Mouse (Mus musculus) adrenal gland, postnatal 14 days (tissue): ENCODE measurements around the gene Il3ra. TPM values are rescaled to one million over a fixed set of nuclear protein-coding genes. Genes with fewer than 3 reads are reported as not detected.

Experiments
- DNase-seq: peaks from one replicate; pipeline ENCODE4 v3.0.0; 2021; ENCODE audit warnings: mixed read lengths
- total RNA-seq: library from RNA; stranded (reverse); gene quantifications from 2 replicates; pipeline ENCODE4 v1.2.3, GENCODE M21; 2021

Gene Il3ra
- total RNA-seq, 1 experiment from 2014 or later = 12.0 TPM

DNA sequence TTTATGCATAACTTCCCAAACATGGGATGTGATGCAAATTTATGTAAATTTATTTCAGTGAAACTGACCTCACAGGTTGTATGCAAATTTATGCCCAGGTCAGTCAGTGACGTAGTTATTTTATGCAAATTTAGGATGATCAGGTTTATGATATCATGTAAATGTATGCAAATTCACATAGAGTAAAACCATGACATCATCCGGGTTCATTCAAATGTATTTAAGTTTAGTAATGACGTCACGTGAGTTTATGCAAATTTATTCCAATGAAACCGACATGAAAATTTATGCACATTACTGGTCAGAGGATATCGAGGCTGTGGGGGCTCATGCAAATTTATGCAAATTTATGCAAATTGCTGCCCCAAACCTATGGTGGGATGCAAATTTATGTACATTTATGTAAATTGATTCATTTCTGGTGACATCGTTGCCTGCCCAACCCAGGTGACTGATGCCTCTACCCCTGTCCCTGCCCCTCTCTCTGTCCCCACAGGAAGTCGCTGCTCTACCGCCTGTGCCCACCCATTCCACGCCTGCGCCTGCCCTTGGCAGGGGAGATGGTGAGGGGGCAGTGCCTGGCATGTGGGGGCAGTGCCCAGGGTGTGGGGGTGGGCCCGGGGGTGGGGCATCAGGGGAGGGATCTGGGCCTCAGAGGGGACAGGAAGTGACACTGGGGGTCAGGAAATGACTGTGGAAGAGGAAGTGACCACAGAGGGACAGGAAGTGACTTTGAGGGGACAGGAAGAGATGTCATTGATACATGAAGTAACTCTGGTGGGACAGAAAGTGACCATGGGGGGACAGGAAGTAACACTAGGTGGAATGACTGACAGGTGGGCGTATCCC lies 8.7 kb downstream of the Il3ra start:
- peak; percentile 5 for DNase-seq

DNA sequence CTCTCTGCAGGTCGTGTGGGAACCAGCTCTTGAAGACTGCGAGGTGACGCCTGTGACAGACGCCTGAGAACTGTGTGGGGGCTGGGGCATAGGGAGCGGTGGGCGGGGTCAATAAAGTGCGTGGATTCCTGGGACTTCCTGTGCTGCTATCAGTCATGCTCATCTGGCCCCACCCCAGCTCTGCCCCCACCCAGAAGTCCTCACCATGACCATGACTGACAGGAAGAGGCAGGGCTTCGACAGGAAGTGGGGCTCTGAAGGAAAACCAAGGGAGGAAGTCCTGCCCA lies 9.2 kb downstream of the Il3ra start:
- DNase-seq = no peak

DNA sequence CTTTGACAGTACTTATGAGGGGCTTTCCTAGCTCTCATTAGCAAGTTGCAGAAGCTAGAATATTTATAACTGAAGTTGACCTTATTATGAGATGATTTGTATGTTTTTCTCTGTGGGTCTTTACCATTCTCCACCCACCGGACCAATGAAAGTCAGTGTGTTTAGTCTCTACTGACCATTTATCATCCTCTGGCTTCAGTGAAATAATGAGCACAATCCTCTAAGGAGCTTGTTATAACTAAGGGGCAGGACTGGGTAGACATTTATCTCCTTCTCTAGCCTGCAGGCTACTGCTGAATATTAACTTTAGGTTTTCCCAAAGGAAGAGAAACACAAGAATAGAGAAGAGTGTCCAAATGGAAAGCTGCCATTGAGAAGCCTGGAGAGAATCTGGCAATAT lies 49.5 kb downstream of the Il3ra start:
- DNase-seq = no peak

DNA sequence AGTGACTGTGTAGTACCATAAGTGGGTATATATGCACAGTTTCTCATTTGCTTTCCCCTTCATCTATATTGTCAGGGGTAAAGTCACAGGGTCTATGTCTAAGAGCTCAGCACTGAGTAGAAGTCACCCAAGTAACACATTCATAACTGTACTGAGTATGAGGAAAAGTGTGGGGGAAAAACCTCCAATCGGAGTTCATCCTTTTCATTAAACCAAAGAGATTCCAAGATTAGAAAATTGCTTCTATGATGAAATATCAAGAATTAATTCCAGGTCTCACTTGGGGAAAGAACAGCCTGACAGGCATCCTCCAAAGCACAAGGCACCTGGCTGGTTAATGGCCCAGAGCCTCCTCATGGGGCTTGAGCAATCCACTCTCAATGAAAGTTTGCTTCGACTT lies 54.9 kb downstream of the Il3ra start, which contains the start of gene Olfr721-ps1:
TSS of gene Olfr721-ps1 (plus strand) at position 301 of the 400 bp plus-strand sequence.
- DNase-seq = no peak

Other genes starting within 250 kb of the Il3ra start
- gene Psmd6, start 225.3 kb upstream of the Il3ra start, total RNA-seq = 118 and 119 TPM in 2 replicates
- not detected in 2 replicates for gene Olfr720, start 159.4 kb upstream of the Il3ra start, total RNA-seq
- not detected in 2 replicates for gene Olfr31, start 23.4 kb upstream of the Il3ra start, total RNA-seq
- not detected in 2 replicates for gene Olfr721-ps1, start 55.0 kb downstream of the Il3ra start, total RNA-seq